Mouse (Mus musculus) myocyte (in vitro differentiated cells): Measurements from ENCODE around the gene Cerk.

ENCODE experiments used
- CEBPB ChIP-seq: IDR thresholded peaks from 2 replicates; pipeline ENCODE4 v1.6.1; 2011; ENCODE audit warnings: mild to moderate bottlenecking, moderate library complexity; ENCODE audit not compliant: poor library complexity, insufficient read depth, severe bottlenecking
- E2F4 ChIP-seq: IDR thresholded peaks from one replicate; pipeline ENCODE4 v1.6.1; 2011; ENCODE audit warnings: mild to moderate bottlenecking, control low read depth, moderate library complexity; ENCODE audit not compliant: insufficient read depth
- MAX ChIP-seq: IDR thresholded peaks from one replicate; pipeline ENCODE4 v1.6.1; 2011; ENCODE audit warnings: low read depth, mild to moderate bottlenecking, control low read depth
- MYOD1 ChIP-seq, 3 experiments: IDR thresholded peaks; one replicate each; pipeline ENCODE4 v1.6.1; 2011; ENCODE audit warnings: control low read depth in 2 of 3, low read depth in 2 of 3, mild to moderate bottlenecking in 2 of 3, moderate library complexity in 1 of 3; ENCODE audit not compliant: insufficient read length in 2 of 3, control insufficient read depth in 1 of 3
- MYOG ChIP-seq, 3 experiments: IDR thresholded peaks; one replicate each; pipeline ENCODE4 v1.6.1; 2011; ENCODE audit warnings: control low read depth in 2 of 3, low read depth in 2 of 3, mild to moderate bottlenecking in 2 of 3; ENCODE audit not compliant: insufficient read length in 2 of 3, control insufficient read depth in 1 of 3, insufficient read depth in 1 of 3
- POLR2A ChIP-seq: IDR thresholded peaks from one replicate; pipeline ENCODE4 v1.6.1; 2011; ENCODE audit warnings: low read depth, mild to moderate bottlenecking, control low read depth, moderate library complexity; ENCODE audit not compliant: insufficient read length
- POLR2AphosphoS2 ChIP-seq: IDR thresholded peaks from one replicate; pipeline ENCODE4 v1.6.1; 2011; ENCODE audit warnings: low read depth, control low read depth; ENCODE audit not compliant: insufficient read length
- REST ChIP-seq: IDR thresholded peaks from one replicate; pipeline ENCODE4 v1.6.1; 2011; ENCODE audit warnings: mild to moderate bottlenecking, control low read depth, moderate library complexity; ENCODE audit not compliant: insufficient read depth, insufficient read length
- SRF ChIP-seq: IDR thresholded peaks from one replicate; pipeline ENCODE4 v1.6.1; 2011; ENCODE audit warnings: low read depth; ENCODE audit not compliant: control insufficient read depth, insufficient read length
- TCF12 ChIP-seq: IDR thresholded peaks from one replicate; pipeline ENCODE4 v1.6.1; 2011; ENCODE audit warnings: mild to moderate bottlenecking, control low read depth; ENCODE audit not compliant: poor library complexity, insufficient read depth, severe bottlenecking
- TCF3 ChIP-seq: IDR thresholded peaks from one replicate; pipeline ENCODE4 v1.6.1; 2011; ENCODE audit warnings: low read depth, control low read depth; ENCODE audit not compliant: insufficient read length
- USF1 ChIP-seq: IDR thresholded peaks from one replicate; pipeline ENCODE4 v1.6.1; 2011; ENCODE audit warnings: low read depth, mild to moderate bottlenecking, control low read depth, moderate library complexity

DNA sequence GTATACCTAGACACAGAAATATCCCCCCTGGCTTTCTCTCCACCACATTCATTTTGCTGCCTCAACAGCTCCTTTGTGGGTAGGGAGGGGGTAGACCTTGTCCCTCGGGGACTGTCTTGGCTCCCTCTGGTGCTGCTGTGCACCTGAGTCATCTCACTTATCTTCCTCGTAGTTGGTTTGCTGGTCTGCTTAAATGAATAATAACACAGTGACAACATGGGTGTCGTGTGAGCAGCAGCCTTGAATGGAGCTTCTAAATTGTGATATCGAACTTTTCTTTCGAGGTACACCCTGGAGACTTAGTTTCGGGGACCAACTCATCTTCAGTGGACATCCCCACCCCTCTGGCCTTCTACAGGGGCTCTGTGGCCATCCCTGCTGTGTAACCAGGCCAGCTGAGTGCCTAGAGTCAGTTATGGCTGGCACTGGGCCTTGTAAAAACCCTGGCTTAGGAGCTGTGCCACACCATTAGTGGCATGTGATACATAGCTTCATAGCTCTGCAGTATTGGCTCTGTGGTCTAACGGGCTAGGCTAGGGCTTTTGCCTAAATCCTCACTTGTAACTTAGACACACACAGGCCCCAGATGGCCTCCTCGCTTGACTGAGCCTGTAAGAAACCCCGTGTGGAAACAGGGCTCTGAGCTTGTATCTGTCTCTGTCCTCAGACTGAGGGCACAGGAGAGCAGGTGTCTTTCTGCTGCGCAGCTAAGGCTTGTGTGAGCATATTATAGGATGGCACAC lies 75.4 kb downstream of the Cerk start:
- TF ChIP-seq SRF (no peak), CEBPB (no peak), POLR2A (no peak), MAX (no peak), MYOD1 (IDR thresholded peaks at IDR 0.05; ENCODE audit: control insufficient read depth in 1 of 3, insufficient read length in 2 of 3, low read depth in 2 of 3) (no peak), MYOG (IDR thresholded peaks at IDR 0.05; ENCODE audit: control insufficient read depth in 1 of 3, insufficient read depth in 1 of 3, insufficient read length in 2 of 3, low read depth in 2 of 3) (no peak), REST (no peak), USF1 (peak; percentile 10), E2F4 (no peak), POLR2AphosphoS2 (no peak), TCF3 (no peak), TCF12 (no peak)
